Mouse (Mus musculus) heart, embryonic 14.5 days (tissue): ENCODE data around the gene Lman1l. TPM values are rescaled to one million over a fixed set of nuclear protein-coding genes. Genes with fewer than 3 reads are reported as not detected.

Experiments used
- ATAC-seq: fragments of 200-750 bp; cut with Nextera tagmentation; 2 replicates; pipeline ENCODE4 v1.8.0; 2017; ENCODE audit warnings: low read depth, moderate TSS enrichment; ENCODE audit not compliant: insufficient number of reproducible peaks, insufficient read depth, low FRiP score
- H3K27ac ChIP-seq, 2 experiments: fragments of 200-500 bp in 1 of 2; fragments of 300-500 bp in 1 of 2; sonication (generic) in 1 of 2; replicated peaks in 1 of 2; 2 replicates each; pipeline ENCODE4 v1.5.1; 2012 to 2014; ENCODE audit warnings: low read depth in 2 of 2, low read length in 2 of 2, control low read depth in 1 of 2, mild to moderate bottlenecking in 1 of 2, mixed read lengths in 1 of 2; ENCODE audit not compliant: control insufficient read depth in 1 of 2, insufficient read depth in 1 of 2
- H3K27me3 ChIP-seq: fragments of 300-500 bp; sonication (generic); 2 replicates; pipeline ENCODE4 v1.6.1; 2014; ENCODE audit warnings: mild to moderate bottlenecking, low read length, control low read depth; ENCODE audit not compliant: control insufficient read depth, insufficient read depth
- H3K36me3 ChIP-seq: fragments of 300-500 bp; sonication (generic); 2 replicates; pipeline ENCODE4 v1.6.1; 2014; ENCODE audit warnings: mild to moderate bottlenecking, control low read depth, low read length, mixed read lengths; ENCODE audit not compliant: control insufficient read depth, insufficient read depth
- H3K4me1 ChIP-seq, 2 experiments: fragments of 200-500 bp in 1 of 2; fragments of 300-500 bp in 1 of 2; sonication (generic) in 1 of 2; 2 replicates each; pipeline ENCODE4 v1.6.1; 2012 to 2014; ENCODE audit warnings: low read length in 2 of 2, control low read depth in 1 of 2, mixed read lengths in 1 of 2; ENCODE audit not compliant: control insufficient read depth in 2 of 2, insufficient read depth in 2 of 2
- H3K4me2 ChIP-seq: fragments of 300-500 bp; sonication (generic); 2 replicates; pipeline ENCODE4 v1.6.1; 2014; ENCODE audit warnings: mild to moderate bottlenecking, low read length
- H3K4me3 ChIP-seq, 2 experiments: fragments of 200-500 bp in 1 of 2; fragments of 300-500 bp in 1 of 2; sonication (generic) in 1 of 2; 2 replicates each; pipeline ENCODE4 v1.5.1; 2012 to 2014; ENCODE audit warnings: low read length in 2 of 2, mild to moderate bottlenecking in 2 of 2, control low read depth in 1 of 2, low read depth in 1 of 2, moderate library complexity in 1 of 2; ENCODE audit not compliant: control insufficient read depth in 1 of 2, insufficient read depth in 1 of 2
- H3K9ac ChIP-seq: fragments of 300-500 bp; sonication (generic); 2 replicates; pipeline ENCODE4 v1.6.1; 2014; ENCODE audit warnings: mild to moderate bottlenecking, low read length
- H3K9me3 ChIP-seq: fragments of 300-500 bp; sonication (generic); 2 replicates; pipeline ENCODE4 v1.6.1; 2016; ENCODE audit warnings: low read length, control low read depth; ENCODE audit not compliant: control insufficient read depth
- WGBS: fragments of 180-500 bp; shearing (Covaris S2); extraction: QIAGEN DNeasy Blood & Tissue Kit; methylation state at CpG from one replicate; pipeline ENCODE4 v1.1.7; 2014; 5-methylcytosine and 5-hydroxymethylcytosine counted together
- polyA plus RNA-seq: library from polyadenylated mRNA; unstranded; fragments of >200 nt; fragmentation: Nextera tagmentation; extraction: Ambion mirVana; gene quantifications from 2 replicates; pipeline ENCODE4 v1.2.1, GENCODE M21; 2014

The Lman1l gene
- polyA plus RNA-seq, 1 experiment from 2014 or later, result 0.12 TPM

DNA sequence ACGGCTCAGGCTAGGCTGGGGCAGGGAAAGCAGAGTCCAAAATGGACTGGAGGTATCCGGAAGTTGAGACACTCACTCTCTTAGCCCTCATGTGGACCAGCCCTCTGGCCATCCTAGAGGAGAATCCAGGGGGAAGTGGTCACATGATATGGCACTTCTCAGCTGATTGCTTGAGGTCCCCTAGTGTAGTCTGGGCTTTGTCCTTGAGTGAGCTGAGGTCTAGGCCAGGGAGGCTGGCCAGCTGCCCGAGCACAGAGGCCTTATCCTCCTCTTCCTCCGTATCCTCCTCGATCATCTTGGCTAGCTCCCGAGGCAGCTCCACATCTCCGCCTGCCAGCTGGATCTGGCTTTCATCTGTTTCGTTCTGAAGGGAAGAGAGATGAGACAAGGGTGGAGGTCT lies 18.5 kb downstream of the Lman1l start:
- no peak overlapping the region for H3K4me3 ChIP-seq
- H3K27me3 ChIP-seq, result peaks cover 32% of the 10 kb centered on the region
- no peak overlapping the region for H3K9ac ChIP-seq
- H3K9me3 ChIP-seq, result no peaks in the 10 kb centered on the region
- no peak for ATAC-seq
- no peak overlapping the region for H3K4me2 ChIP-seq
- WGBS, result 12% methylated on average over 8 of the region's 8 CpGs
- peaks cover 42 to 57% of the 10 kb centered on the region in 2 experiments for H3K4me1 ChIP-seq
- no peak overlapping the region for H3K27ac ChIP-seq
- no peaks in the 10 kb centered on the region for H3K36me3 ChIP-seq

DNA sequence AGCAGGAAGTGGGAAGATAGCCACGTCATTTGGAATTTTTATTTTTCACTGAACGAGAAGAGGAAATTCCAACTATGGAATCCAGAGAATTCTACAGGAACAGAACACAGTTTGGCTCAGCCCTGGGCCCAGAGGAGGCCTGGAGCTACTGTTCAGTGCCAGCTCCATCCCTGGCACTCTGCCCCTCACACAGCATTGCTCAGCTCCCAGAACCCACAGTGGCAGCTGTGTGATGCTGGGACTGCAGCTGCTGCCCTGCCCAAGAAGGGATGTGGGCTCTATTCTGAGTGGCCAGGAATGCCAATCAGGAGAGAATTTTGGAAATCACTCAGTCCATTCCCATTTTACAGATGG lies 19.2 kb downstream of the Lman1l start:
- H3K9me3 ChIP-seq, result no peaks in the 10 kb centered on the region
- peaks cover under 1% of the 10 kb centered on the region; the same call in 1 of the 2 replicates for H3K36me3 ChIP-seq
- WGBS, result 21% methylated on average over 2 of the region's 2 CpGs
- ATAC-seq, result no peak
- H3K27ac ChIP-seq, result no peak overlapping the region
- H3K9ac ChIP-seq, result peak overlapping the region; percentile 17; the same call in 1 of the 2 replicates
- peaks cover 24% of the 10 kb centered on the region for H3K27me3 ChIP-seq
- peaks cover 42 to 56% of the 10 kb centered on the region in 2 experiments for H3K4me1 ChIP-seq
- H3K4me3 ChIP-seq, result no peak overlapping the region
- H3K4me2 ChIP-seq, result no peak overlapping the region

DNA sequence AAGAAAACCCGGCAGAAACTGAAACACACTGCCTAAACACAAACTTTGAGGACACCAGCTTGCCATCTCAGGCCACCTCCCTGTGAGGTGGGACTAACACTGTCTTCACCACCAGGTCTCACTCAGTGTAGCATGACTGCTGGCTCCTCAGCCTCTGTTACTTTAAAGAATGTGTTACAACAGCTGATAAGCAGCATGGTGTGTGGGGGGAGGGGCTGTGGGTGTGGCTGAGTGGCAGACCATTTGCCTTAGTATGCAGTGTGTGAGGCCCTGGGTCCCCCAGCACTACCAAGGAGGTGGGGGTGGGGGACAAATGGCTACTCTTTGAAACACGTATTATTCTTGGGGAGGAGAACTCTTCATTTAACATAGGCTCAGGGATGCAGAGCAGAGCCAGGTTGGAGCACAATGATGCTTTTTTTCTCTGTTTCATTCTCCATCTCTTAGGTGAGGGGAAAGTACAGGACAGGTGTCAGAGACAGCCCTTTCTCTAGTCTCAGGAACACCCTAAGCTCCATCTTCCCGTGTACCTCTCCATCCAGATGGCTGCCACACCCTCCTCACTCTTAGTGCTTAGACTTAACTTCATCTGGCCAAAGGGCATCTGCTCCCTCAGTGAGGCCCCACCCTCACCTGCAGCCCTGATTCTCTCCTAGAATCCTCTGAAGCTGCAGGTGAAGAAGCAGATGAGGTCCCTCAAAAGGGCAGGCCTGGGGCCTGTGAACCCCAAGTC lies 19.8 kb downstream of the Lman1l start:
- no peaks in the 10 kb centered on the region for H3K9me3 ChIP-seq
- peaks cover 39 to 51% of the 10 kb centered on the region in 2 experiments for H3K4me1 ChIP-seq
- ATAC-seq, result peak; percentile 32; the same call in 1 of the 2 replicates
- peaks cover 4% of the 10 kb centered on the region; the same call in 1 of the 2 replicates for H3K36me3 ChIP-seq
- no peak overlapping the region for H3K27ac ChIP-seq
- peaks cover 19% of the 10 kb centered on the region for H3K27me3 ChIP-seq
- WGBS, result 2% methylated on average over 3 of the region's 3 CpGs
- H3K9ac ChIP-seq, result no peak overlapping the region
- no peak overlapping the region for H3K4me3 ChIP-seq
- H3K4me2 ChIP-seq, result no peak overlapping the region

DNA sequence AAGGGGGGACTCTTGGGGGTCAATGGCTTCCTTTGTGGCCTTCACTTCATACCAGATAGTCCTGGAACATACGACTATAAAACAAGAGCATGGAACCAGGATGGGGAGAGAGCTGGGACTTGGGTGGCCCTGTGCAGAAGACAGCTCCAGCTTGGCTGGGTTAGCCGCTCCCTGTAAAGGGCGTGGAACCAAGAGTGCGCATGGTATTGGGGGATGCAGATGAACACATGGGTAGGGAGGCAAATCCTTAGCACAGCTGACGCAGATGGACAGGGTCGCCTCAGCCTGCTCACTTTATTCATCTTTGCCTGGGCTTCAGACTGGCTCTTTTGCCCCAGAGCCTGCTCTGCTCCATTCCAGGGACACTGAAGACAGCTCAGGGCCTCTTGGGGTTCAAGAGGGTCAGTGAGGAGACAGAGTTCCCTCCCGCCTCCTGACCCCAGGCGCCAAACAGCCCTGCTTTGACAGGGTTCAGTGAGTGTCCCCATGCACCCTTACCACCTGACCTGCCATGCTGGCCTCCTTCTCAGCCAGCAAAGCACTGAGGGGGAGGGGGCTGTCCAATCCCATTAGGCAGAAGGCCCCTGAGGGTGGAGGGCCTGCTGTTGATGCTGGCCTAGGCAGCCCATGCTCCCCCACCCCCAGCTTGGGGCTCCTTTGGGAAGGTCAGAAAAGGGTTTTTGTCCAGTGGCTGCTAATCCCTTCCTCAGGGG lies 21.6 kb downstream of the Lman1l start:
- no peak overlapping the region for H3K9ac ChIP-seq
- H3K27me3 ChIP-seq, result peaks cover 2% of the 10 kb centered on the region; the same call in 1 of the 2 replicates
- no peak overlapping the region for H3K4me3 ChIP-seq
- no peak for ATAC-seq
- H3K9me3 ChIP-seq, result no peaks in the 10 kb centered on the region
- H3K27ac ChIP-seq, result no peak overlapping the region
- peaks cover 40 to 51% of the 10 kb centered on the region in 2 experiments for H3K4me1 ChIP-seq
- 64% methylated on average over 8 of the region's 8 CpGs for WGBS
- H3K4me2 ChIP-seq, result no peak overlapping the region
- peaks cover 20% of the 10 kb centered on the region for H3K36me3 ChIP-seq

DNA sequence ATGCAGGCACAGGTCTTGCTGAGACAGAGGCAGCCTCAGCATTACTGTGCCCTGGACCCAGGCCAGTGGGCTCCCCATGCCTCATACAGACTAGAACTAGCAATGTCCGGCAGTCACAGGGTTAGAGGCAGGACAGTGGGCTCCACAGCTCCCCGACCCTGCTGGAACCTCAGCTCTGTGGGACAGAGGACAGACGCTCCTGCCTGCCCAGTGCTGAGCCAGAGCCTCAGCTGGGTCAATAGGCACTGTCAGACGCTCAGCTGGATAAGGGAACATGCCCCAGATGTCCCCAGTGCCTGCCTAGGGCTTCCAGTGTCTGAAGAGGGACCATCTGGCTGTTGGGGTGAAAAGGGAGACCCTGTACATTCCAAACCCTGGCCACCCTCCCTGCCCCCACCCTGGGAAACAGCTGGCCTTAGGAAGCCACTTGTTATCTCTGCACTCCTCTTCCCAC lies 22.6 kb downstream of the Lman1l start:
- H3K27me3 ChIP-seq, result no peaks in the 10 kb centered on the region
- H3K4me1 ChIP-seq, result peaks cover 42 to 51% of the 10 kb centered on the region in 2 experiments
- no peak overlapping the region; a peak in 1 of 4 replicates for H3K27ac ChIP-seq
- H3K36me3 ChIP-seq, result peaks cover 31% of the 10 kb centered on the region
- no peak overlapping the region for H3K4me2 ChIP-seq
- 16% methylated on average over 4 of the region's 4 CpGs for WGBS
- H3K9me3 ChIP-seq, result no peaks in the 10 kb centered on the region
- no peak overlapping the region for H3K4me3 ChIP-seq
- no peak overlapping the region for H3K9ac ChIP-seq
- ATAC-seq, result no peak

DNA sequence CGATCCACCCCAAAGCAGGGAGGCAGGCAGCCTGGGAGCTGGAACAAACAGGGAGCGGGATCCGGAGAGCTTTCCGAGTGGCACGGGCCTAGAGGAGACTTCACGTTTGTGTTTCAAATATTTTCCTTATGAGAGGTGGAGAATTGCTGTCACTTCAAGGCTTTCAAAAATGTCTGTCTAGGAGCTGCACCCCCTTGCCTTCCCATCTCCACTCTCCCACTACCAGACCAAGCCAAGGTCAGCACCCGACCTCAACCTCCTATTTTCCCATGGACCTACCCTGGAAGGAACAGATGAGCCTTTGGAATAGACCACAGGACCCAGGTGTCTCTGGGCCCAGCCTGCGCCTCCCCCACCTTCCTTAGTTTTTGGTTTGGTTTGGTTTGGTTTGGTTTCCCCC lies 23.3 kb downstream of the Lman1l start:
- no peak overlapping the region for H3K4me3 ChIP-seq
- no peaks in the 10 kb centered on the region for H3K9me3 ChIP-seq
- WGBS, result 82% methylated on average over 8 of the region's 8 CpGs
- H3K36me3 ChIP-seq, result peaks cover 38% of the 10 kb centered on the region
- 0 out of 2 replicates have a peak overlapping the region, but pooled peaks have one; percentile 27 for H3K9ac ChIP-seq
- no peak overlapping the region for H3K27ac ChIP-seq
- H3K27me3 ChIP-seq, result no peaks in the 10 kb centered on the region
- H3K4me1 ChIP-seq, result peaks cover 41 to 48% of the 10 kb centered on the region in 2 experiments
- ATAC-seq, result no peak
- H3K4me2 ChIP-seq, result no peak overlapping the region

DNA sequence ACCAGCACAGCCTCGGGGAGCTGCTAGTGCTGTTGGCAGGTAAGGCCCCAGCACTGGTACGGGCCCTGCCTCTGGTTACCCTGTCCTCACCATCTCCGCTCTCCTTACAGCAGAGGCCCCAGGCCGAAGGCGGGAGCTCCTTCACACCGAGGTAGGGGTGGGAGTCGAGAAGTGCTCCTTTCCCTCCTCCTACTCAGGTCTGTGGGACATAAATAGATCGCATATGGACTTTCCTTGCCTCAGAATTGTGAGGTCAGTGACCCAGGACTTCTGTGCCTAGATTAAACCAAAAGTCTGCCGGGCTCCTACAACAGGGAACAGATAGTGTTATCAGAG lies 26.4 kb downstream of the Lman1l start:
- H3K4me2 ChIP-seq, result no peak overlapping the region
- no peak for ATAC-seq
- no peaks in the 10 kb centered on the region for H3K9me3 ChIP-seq
- WGBS, result 39% methylated on average over 9 of the region's 9 CpGs
- peaks cover 50% of the 10 kb centered on the region for H3K36me3 ChIP-seq
- no peak overlapping the region for H3K27ac ChIP-seq
- H3K4me1 ChIP-seq, result peaks cover 21 to 22% of the 10 kb centered on the region in 2 experiments
- H3K27me3 ChIP-seq, result no peaks in the 10 kb centered on the region
- H3K9ac ChIP-seq, result no peak overlapping the region
- no peak overlapping the region for H3K4me3 ChIP-seq
